Mouse (Mus musculus) embryonic facial prominence, embryonic 13.5 days (tissue): ENCODE results near the gene Sirt3. TPM values are rescaled to one million over a fixed set of nuclear protein-coding genes. Genes with fewer than 3 reads are reported as not detected.

Source experiments
- ATAC-seq: fragments of 200-750 bp; cut with Nextera tagmentation; 2 replicates; pipeline ENCODE4 v1.8.0; 2017; ENCODE audit warnings: low read depth; ENCODE audit not compliant: insufficient number of reproducible peaks, insufficient read depth, low FRiP score, low TSS enrichment
- H3K27ac ChIP-seq: fragments of 300-500 bp; sonication (generic); 2 replicates; pipeline ENCODE4 v1.5.1; 2015; ENCODE audit warnings: moderate library complexity, mild to moderate bottlenecking, inconsistent platforms
- H3K27me3 ChIP-seq: fragments of 300-500 bp; sonication (generic); 2 replicates; pipeline ENCODE4 v1.6.1; 2015; ENCODE audit warnings: mild to moderate bottlenecking, inconsistent platforms
- H3K36me3 ChIP-seq: fragments of 300-500 bp; sonication (generic); 2 replicates; pipeline ENCODE4 v1.6.1; 2015; ENCODE audit warnings: mild to moderate bottlenecking, inconsistent platforms
- H3K4me1 ChIP-seq: fragments of 300-500 bp; sonication (generic); 2 replicates; pipeline ENCODE4 v1.6.1; 2015; ENCODE audit warnings: inconsistent platforms
- H3K4me2 ChIP-seq: fragments of 300-500 bp; sonication (generic); 2 replicates; pipeline ENCODE4 v1.6.1; 2015; ENCODE audit warnings: moderate library complexity, mild to moderate bottlenecking, inconsistent platforms
- H3K4me3 ChIP-seq: fragments of 300-500 bp; sonication (generic); 2 replicates; pipeline ENCODE4 v1.5.1; 2015; ENCODE audit warnings: mild to moderate bottlenecking, inconsistent platforms
- H3K9ac ChIP-seq: fragments of 300-500 bp; sonication (generic); 2 replicates; pipeline ENCODE4 v1.6.1; 2015; ENCODE audit warnings: mild to moderate bottlenecking, inconsistent platforms
- H3K9me3 ChIP-seq: fragments of 300-500 bp; sonication (generic); 2 replicates; pipeline ENCODE4 v1.6.1; 2016; ENCODE audit warnings: inconsistent platforms
- WGBS: fragments of 180-500 bp; shearing (Covaris S2); methylation state at CpG from one replicate; pipeline ENCODE4 v1.1.7; 2015; ENCODE audit warnings: mixed read lengths; 5-methylcytosine and 5-hydroxymethylcytosine counted together
- polyA plus RNA-seq: library from polyadenylated mRNA; unstranded; fragments of >200 nt; fragmentation: Nextera tagmentation; extraction: Ambion mirVana; gene quantifications from 2 replicates; pipeline ENCODE4 v1.2.1, GENCODE M21; 2015

The Sirt3 gene
- polyA plus RNA-seq, 1 experiment from 2014 or later = 24.8 TPM

- Histone ChIP-seq H3K4me1 (peaks cover 36% of the 10 kb centered on the region), H3K4me3 (peak within 1 kb of the TSS; percentile 83), H3K27ac (peak within 1 kb of the TSS; percentile 90), H3K36me3 (peaks cover 64% of the 10 kb centered on the region), H3K27me3 (no peaks in the 10 kb centered on the region), H3K4me2 (peak within 1 kb of the TSS; percentile 99), H3K9ac (peak within 1 kb of the TSS; percentile 95), H3K9me3 (no peaks in the 10 kb centered on the region)
- 36% methylated on average over 40 of the region's 40 CpGs for WGBS
- no peak for ATAC-seq
Measured at GRCm38 (mm10) chr7:140857550-140858505, 24.3 kb downstream of the Sirt3 start, which contains the start of gene Bet1l. TSS of gene Bet1l (minus strand) at chr7:140857577.

- peak within 1 kb of the TSS; percentile 90 for H3K27ac ChIP-seq
- peak within 1 kb of the TSS; percentile 83 for H3K4me3 ChIP-seq
- no peaks in the 10 kb centered on the region for H3K9me3 ChIP-seq
- H3K4me1 ChIP-seq = peaks cover 36% of the 10 kb centered on the region
- peaks cover 64% of the 10 kb centered on the region for H3K36me3 ChIP-seq
- H3K4me2 ChIP-seq = peak within 1 kb of the TSS; percentile 99
- no peaks in the 10 kb centered on the region for H3K27me3 ChIP-seq
- peak; percentile 59 for ATAC-seq
- under 1% methylated on average over 50 of the region's 50 CpGs for WGBS
- peak within 1 kb of the TSS; percentile 95 for H3K9ac ChIP-seq
Measured at GRCm38 (mm10) chr7:140856785-140857549, 25.1 kb downstream of the Sirt3 start, which contains the start of gene Ric8a. TSS of gene Ric8a (plus strand) at chr7:140856957.

GRCm38 (mm10) chr7:140855860-140856784 lies 26.0 kb downstream of the Sirt3 start, which contains the start of gene Gm45785:
TSS of gene Gm45785 (minus strand) at chr7:140856331.
- under 1% methylated on average over 51 of the region's 51 CpGs for WGBS
- ATAC-seq = peak; percentile 66

GRCm38 (mm10) chr7:140855181-140855580 lies 26.9 kb downstream of the Sirt3 start:
- Histone ChIP-seq H3K9ac (peak overlapping the region; percentile 95), H3K27me3 (no peaks in the 10 kb centered on the region), H3K4me1 (peaks cover 34% of the 10 kb centered on the region), H3K27ac (0 out of 2 replicates have a peak overlapping the region, but pooled peaks have one; percentile 90), H3K36me3 (peaks cover 56% of the 10 kb centered on the region), H3K9me3 (no peaks in the 10 kb centered on the region), H3K4me2 (peak overlapping the region; percentile 99), H3K4me3 (peak overlapping the region; percentile 83)
- 72% methylated on average over 9 of the region's 9 CpGs for WGBS
- ATAC-seq = no peak

More at GRCm38 (mm10) chr7:140855860-140856784, 26.0 kb downstream of the Sirt3 start, which contains the start of gene Gm45785:
- Histone ChIP-seq H3K27me3 (no peaks in the 10 kb centered on the region), H3K4me1 (peaks cover 36% of the 10 kb centered on the region), H3K27ac (peak within 1 kb of the TSS; percentile 90), H3K9ac (peak within 1 kb of the TSS; percentile 95), H3K36me3 (peaks cover 64% of the 10 kb centered on the region), H3K4me2 (peak within 1 kb of the TSS; percentile 99), H3K4me3 (peak within 1 kb of the TSS; percentile 83), H3K9me3 (no peaks in the 10 kb centered on the region)

GRCm38 (mm10) chr7:140854483-140854882 lies 27.6 kb downstream of the Sirt3 start:
- peaks cover 29% of the 10 kb centered on the region for H3K4me1 ChIP-seq
- peak overlapping the region; percentile 99 for H3K4me2 ChIP-seq
- H3K9me3 ChIP-seq = no peaks in the 10 kb centered on the region
- no peak overlapping the region for H3K27ac ChIP-seq
- no peaks in the 10 kb centered on the region for H3K27me3 ChIP-seq
- no peak for ATAC-seq
- 0 out of 2 replicates have a peak overlapping the region, but pooled peaks have one; percentile 95 for H3K9ac ChIP-seq
- peaks cover 50% of the 10 kb centered on the region for H3K36me3 ChIP-seq
- H3K4me3 ChIP-seq = peak overlapping the region; percentile 83
- 94% methylated on average over 18 of the region's 18 CpGs for WGBS

GRCm38 (mm10) chr7:140853386-140853785 lies 28.7 kb downstream of the Sirt3 start:
- ATAC-seq = no peak
- Histone ChIP-seq H3K27ac (no peak overlapping the region), H3K4me1 (peaks cover 18% of the 10 kb centered on the region), H3K9me3 (no peaks in the 10 kb centered on the region), H3K4me2 (no peak overlapping the region), H3K9ac (no peak overlapping the region), H3K4me3 (no peak overlapping the region), H3K27me3 (no peaks in the 10 kb centered on the region), H3K36me3 (peaks cover 39% of the 10 kb centered on the region)
- WGBS = 87% methylated on average over 9 of the region's 9 CpGs

- Histone ChIP-seq H3K9ac (no peak overlapping the region), H3K27me3 (no peaks in the 10 kb centered on the region), H3K9me3 (no peaks in the 10 kb centered on the region), H3K4me2 (no peak overlapping the region), H3K36me3 (peaks cover 37% of the 10 kb centered on the region), H3K27ac (no peak overlapping the region), H3K4me3 (no peak overlapping the region), H3K4me1 (peaks cover 10% of the 10 kb centered on the region)
- ATAC-seq = no peak
- WGBS = 94% methylated on average over 4 of the region's 4 CpGs
Measured at GRCm38 (mm10) chr7:140851916-140852315, 30.2 kb downstream of the Sirt3 start.

GRCm38 (mm10) chr7:140848591-140848990 lies 33.5 kb downstream of the Sirt3 start:
- H3K27ac ChIP-seq = no peak overlapping the region
- H3K4me2 ChIP-seq = no peak overlapping the region
- no peak overlapping the region for H3K4me3 ChIP-seq
- H3K9ac ChIP-seq = no peak overlapping the region
- no peaks in the 10 kb centered on the region for H3K9me3 ChIP-seq
- H3K27me3 ChIP-seq = peaks cover 9% of the 10 kb centered on the region
- H3K4me1 ChIP-seq = peaks cover 3% of the 10 kb centered on the region; the same call in 1 of the 2 replicates
- WGBS = 91% methylated on average over 10 of the region's 10 CpGs
- ATAC-seq = no peak
- peaks cover 26% of the 10 kb centered on the region for H3K36me3 ChIP-seq

- Histone ChIP-seq H3K4me3 (no peak within 1 kb of the TSS), H3K4me2 (no peak within 1 kb of the TSS), H3K9me3 (no peaks in the 10 kb centered on the region), H3K36me3 (peaks cover 20% of the 10 kb centered on the region), H3K27ac (no peak within 1 kb of the TSS), H3K27me3 (peaks cover 15% of the 10 kb centered on the region), H3K9ac (no peak within 1 kb of the TSS), H3K4me1 (peaks cover 3% of the 10 kb centered on the region; the same call in 1 of the 2 replicates)
- 65% methylated on average over 11 of the region's 11 CpGs for WGBS
- no peak for ATAC-seq
Measured at GRCm38 (mm10) chr7:140847755-140848580, 34.1 kb downstream of the Sirt3 start, which contains the start of gene Odf3. TSS of gene Odf3 (plus strand) at chr7:140847805.

- Histone ChIP-seq H3K4me2 (no peak overlapping the region), H3K9ac (no peak overlapping the region), H3K9me3 (no peaks in the 10 kb centered on the region), H3K27ac (no peak overlapping the region), H3K4me3 (no peak overlapping the region), H3K4me1 (peaks cover 3% of the 10 kb centered on the region; the same call in 1 of the 2 replicates), H3K27me3 (peaks cover 27% of the 10 kb centered on the region), H3K36me3 (peaks cover 7% of the 10 kb centered on the region)
- no peak for ATAC-seq
- WGBS = 81% methylated on average over 10 of the region's 10 CpGs
Measured at GRCm38 (mm10) chr7:140846676-140847075, 35.4 kb downstream of the Sirt3 start.
